Mouse (Mus musculus) limb, embryonic 11.5 days (tissue): Measurements from ENCODE around the gene Lrp4. TPM values are rescaled to one million over a fixed set of nuclear protein-coding genes. Genes with fewer than 3 reads are reported as not detected.

Source experiments
- ATAC-seq: fragments of 200-750 bp; cut with Nextera tagmentation; 2 replicates; pipeline ENCODE4 v1.8.0; 2017; ENCODE audit warnings: low read depth; ENCODE audit not compliant: insufficient number of reproducible peaks, low FRiP score, low TSS enrichment
- DNase-seq: peaks from one replicate; pipeline ENCODE4 v3.0.0-alpha.2; 2015; ENCODE audit warnings: low spot score
- H3K27ac ChIP-seq: fragments of 300-500 bp; sonication (generic); replicated peaks from 2 replicates; pipeline ENCODE4 v1.5.1; 2014; ENCODE audit warnings: low read depth, mild to moderate bottlenecking, low read length
- H3K27me3 ChIP-seq: fragments of 300-500 bp; sonication (generic); 2 replicates; pipeline ENCODE4 v1.6.1; 2014; ENCODE audit warnings: mild to moderate bottlenecking, low read length, mixed read lengths; ENCODE audit not compliant: control insufficient read depth, insufficient read depth
- H3K36me3 ChIP-seq: fragments of 300-500 bp; sonication (generic); 2 replicates; pipeline ENCODE4 v1.6.1; 2014; ENCODE audit warnings: mild to moderate bottlenecking, low read length, moderate library complexity, mixed read lengths; ENCODE audit not compliant: control insufficient read depth, insufficient read depth
- H3K4me1 ChIP-seq: fragments of 300-500 bp; sonication (generic); 2 replicates; pipeline ENCODE4 v1.6.1; 2014; ENCODE audit warnings: low read length, mixed read lengths; ENCODE audit not compliant: control insufficient read depth, insufficient read depth
- H3K4me2 ChIP-seq: fragments of 300-500 bp; sonication (generic); 2 replicates; pipeline ENCODE4 v1.6.1; 2014; ENCODE audit warnings: low read depth, mild to moderate bottlenecking, moderate library complexity; ENCODE audit not compliant: severe bottlenecking
- H3K4me3 ChIP-seq: fragments of 300-500 bp; sonication (generic); 2 replicates; pipeline ENCODE4 v1.5.1; 2014; ENCODE audit warnings: low read depth, low read length
- H3K9ac ChIP-seq: fragments of 300-500 bp; sonication (generic); 2 replicates; pipeline ENCODE4 v1.6.1; 2014; ENCODE audit warnings: mild to moderate bottlenecking, low read length
- H3K9me3 ChIP-seq: fragments of 300-500 bp; sonication (generic); 2 replicates; pipeline ENCODE4 v1.6.1; 2016; ENCODE audit warnings: low read length; ENCODE audit not compliant: control insufficient read depth
- WGBS: fragments of 180-500 bp; shearing (Covaris S2); extraction: QIAGEN DNeasy Blood & Tissue Kit; methylation state at CpG from one replicate; pipeline ENCODE4 v1.1.7; 2014; 5-methylcytosine and 5-hydroxymethylcytosine counted together
- polyA plus RNA-seq: library from polyadenylated mRNA; unstranded; fragments of >200 nt; fragmentation: Nextera tagmentation; extraction: Ambion mirVana; gene quantifications from 2 replicates; pipeline ENCODE4 v1.2.1, GENCODE M21; 2014

Lrp4 gene
- polyA plus RNA-seq = 5.3 and 5.4 TPM in 2 replicates

DNA sequence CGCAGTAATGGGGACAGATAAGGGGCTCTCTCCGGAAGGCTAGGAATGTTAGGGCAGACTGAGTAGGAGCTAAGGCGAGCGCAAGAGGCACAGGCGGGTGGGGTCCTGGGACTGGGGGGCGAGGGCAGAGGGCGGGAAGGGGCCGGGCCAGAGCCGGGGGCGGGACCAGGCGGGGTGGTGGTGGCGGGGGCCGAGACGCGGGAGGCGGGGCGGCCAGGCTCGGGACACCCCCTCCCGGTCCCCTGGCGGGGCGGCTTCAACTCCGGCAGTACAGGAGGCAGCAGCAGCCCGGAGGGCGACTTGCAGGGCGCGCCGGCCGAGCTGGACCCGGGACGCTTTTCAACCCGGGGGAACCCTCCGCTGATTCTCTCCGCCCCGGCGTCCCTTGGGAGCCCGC is at the start of gene Lrp4:
Gene Lrp4 (plus strand): TSS at position 253 of the 397 bp plus-strand sequence.
- no peaks in the 10 kb centered on the region for H3K27me3 ChIP-seq
- peaks cover 12% of the 10 kb centered on the region for H3K4me1 ChIP-seq
- no peaks in the 10 kb centered on the region for H3K36me3 ChIP-seq
- H3K4me2 ChIP-seq = peak within 1 kb of the TSS; percentile 73
- no peaks in the 10 kb centered on the region for H3K9me3 ChIP-seq
- peak; percentile 70 for ATAC-seq
- H3K4me3 ChIP-seq = peak within 1 kb of the TSS; percentile 89
- peak within 1 kb of the TSS; percentile 85 for H3K9ac ChIP-seq
- WGBS = under 1% methylated on average over 26 of the region's 36 CpGs
- H3K27ac ChIP-seq = peak within 1 kb of the TSS; percentile 83
- DNase-seq = peak; percentile 78

DNA sequence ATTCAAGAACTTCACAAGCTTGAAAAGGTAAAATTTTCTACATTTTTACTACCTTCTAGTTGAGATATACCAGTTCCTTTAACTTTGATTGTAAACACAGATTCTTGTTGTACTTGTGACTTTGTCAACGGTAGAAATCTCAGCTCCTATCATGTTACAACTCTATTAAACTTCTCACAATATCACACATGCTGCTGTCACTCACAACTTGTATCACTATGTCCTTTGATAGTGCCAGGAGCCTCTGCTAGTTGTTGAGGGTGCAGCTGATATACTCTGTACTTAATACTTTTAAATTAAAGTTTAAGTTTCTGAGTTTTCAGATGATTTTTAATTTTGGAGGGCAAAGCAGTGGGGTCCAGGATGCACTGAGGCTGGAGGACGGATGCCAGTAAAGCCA is 49.3 kb upstream of the Lrp4 start:
- H3K4me3 ChIP-seq = no peak overlapping the region
- ATAC-seq (no peak), DNase-seq (no peak)
- 82% methylated on average over 2 of the region's 2 CpGs for WGBS
- H3K36me3 ChIP-seq = no peaks in the 10 kb centered on the region
- H3K9ac ChIP-seq = no peak overlapping the region
- no peak overlapping the region for H3K27ac ChIP-seq
- H3K4me1 ChIP-seq = no peaks in the 10 kb centered on the region; the same call in 1 of the 2 replicates
- no peaks in the 10 kb centered on the region for H3K27me3 ChIP-seq
- H3K9me3 ChIP-seq = no peaks in the 10 kb centered on the region
- H3K4me2 ChIP-seq = no peak overlapping the region

DNA sequence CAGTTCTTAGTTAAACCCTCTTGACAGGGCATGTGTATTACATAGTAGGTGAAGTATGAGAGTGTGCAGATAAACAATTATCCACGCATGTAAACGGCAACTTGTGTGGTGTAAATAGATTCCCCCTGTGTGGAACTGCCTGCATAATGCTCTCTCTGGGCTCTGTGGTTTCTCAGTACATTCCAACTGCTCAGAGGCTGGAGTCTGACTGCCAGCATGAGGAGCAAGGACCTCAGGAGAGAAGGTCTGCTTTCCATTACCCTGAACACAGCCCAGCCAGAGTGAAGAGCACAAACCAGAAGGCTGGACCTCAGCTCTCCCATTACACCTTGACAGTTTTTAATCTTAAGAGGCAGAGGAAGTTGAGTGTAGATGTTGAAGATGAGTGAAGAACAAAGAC is 45.8 kb upstream of the Lrp4 start:
- Histone ChIP-seq H3K4me1 (no peaks in the 10 kb centered on the region; the same call in 1 of the 2 replicates), H3K4me3 (no peak overlapping the region), H3K36me3 (no peaks in the 10 kb centered on the region), H3K4me2 (no peak overlapping the region), H3K27me3 (no peaks in the 10 kb centered on the region), H3K9me3 (no peaks in the 10 kb centered on the region), H3K27ac (no peak overlapping the region), H3K9ac (no peak overlapping the region)
- ATAC-seq = no peak
- WGBS = 78% methylated on average over 2 of the region's 2 CpGs
- DNase-seq = no peak

DNA sequence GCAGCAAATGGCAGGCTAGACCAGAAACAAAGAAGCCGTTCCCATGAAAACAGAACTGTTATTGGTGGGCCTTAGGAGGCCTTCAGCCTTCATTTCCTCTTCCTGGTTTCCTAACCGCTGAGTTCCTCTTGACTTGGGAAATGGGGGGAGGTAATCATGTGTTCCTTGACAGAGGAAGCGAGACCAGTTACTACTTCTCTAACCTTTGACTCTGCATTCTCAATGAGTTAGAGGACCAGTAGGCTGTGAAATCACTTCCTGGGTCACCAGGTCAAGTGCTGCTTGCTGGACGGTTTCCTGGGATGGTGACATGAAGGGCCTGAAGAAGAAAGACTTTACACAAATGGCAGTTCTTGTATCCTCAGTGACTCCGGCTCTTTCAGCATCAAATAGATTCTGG is 45.0 kb upstream of the Lrp4 start:
- Histone ChIP-seq H3K9ac (no peak overlapping the region), H3K27ac (no peak overlapping the region; the same call in 1 of the 2 replicates), H3K9me3 (no peaks in the 10 kb centered on the region), H3K4me3 (no peak overlapping the region), H3K27me3 (no peaks in the 10 kb centered on the region), H3K4me2 (no peak overlapping the region), H3K4me1 (no peaks in the 10 kb centered on the region; the same call in 1 of the 2 replicates), H3K36me3 (no peaks in the 10 kb centered on the region)
- DNase-seq (no peak), ATAC-seq (no peak)
- WGBS = 61% methylated on average over 5 of the region's 5 CpGs

DNA sequence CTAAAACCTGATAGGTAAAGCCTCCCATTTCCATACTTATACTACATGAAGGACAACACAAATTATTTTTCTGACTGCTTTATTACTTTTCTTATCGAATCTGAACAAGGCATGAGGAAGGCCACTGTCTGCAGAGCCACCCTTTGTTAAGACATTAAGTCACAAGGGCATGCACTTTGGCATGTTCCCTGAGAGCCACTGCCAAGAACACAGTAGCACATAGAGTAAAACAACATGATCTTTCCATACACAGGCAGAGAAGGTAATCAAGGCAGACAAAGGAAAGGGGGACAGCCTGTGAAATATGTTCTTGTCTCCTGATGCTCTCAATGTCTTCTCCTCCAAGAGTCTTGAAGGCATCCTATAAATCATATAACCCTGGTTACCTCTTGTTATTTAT is 43.5 kb upstream of the Lrp4 start:
- no peaks in the 10 kb centered on the region; the same call in 1 of the 2 replicates for H3K4me1 ChIP-seq
- H3K27me3 ChIP-seq = no peaks in the 10 kb centered on the region
- no peak overlapping the region for H3K27ac ChIP-seq
- no peaks in the 10 kb centered on the region for H3K9me3 ChIP-seq
- no peak overlapping the region for H3K4me2 ChIP-seq
- ATAC-seq = no peak
- DNase-seq = no peak
- H3K9ac ChIP-seq = no peak overlapping the region
- no peaks in the 10 kb centered on the region for H3K36me3 ChIP-seq
- no peak overlapping the region for H3K4me3 ChIP-seq
- 93% methylated on average over 1 of the region's 1 CpGs for WGBS

DNA sequence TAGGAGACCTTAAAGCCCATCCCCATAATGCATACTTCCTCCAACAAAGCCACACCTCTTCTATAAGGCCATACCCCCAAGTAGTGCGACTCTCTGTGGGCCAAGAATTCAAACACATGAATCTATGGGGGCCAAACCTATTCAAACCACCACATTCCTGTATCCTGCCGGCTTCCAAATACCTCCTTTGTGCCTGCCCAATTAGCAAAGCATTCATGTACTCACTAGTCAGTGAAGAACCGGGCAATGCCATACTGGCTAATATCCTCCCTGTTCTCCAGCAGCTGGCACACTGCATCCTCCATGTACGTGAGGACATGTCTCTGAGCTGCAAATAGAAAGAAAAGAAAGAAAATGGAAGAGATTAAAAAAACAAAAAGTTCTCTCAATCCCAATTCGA is 35.7 kb upstream of the Lrp4 start:
- Histone ChIP-seq H3K4me3 (no peak overlapping the region), H3K27me3 (no peaks in the 10 kb centered on the region), H3K4me1 (no peaks in the 10 kb centered on the region), H3K9me3 (no peaks in the 10 kb centered on the region), H3K36me3 (no peaks in the 10 kb centered on the region), H3K9ac (no peak overlapping the region), H3K27ac (no peak overlapping the region), H3K4me2 (no peak overlapping the region)
- no peak for DNase-seq
- no peak for ATAC-seq
- 87% methylated on average over 5 of the region's 5 CpGs for WGBS

DNA sequence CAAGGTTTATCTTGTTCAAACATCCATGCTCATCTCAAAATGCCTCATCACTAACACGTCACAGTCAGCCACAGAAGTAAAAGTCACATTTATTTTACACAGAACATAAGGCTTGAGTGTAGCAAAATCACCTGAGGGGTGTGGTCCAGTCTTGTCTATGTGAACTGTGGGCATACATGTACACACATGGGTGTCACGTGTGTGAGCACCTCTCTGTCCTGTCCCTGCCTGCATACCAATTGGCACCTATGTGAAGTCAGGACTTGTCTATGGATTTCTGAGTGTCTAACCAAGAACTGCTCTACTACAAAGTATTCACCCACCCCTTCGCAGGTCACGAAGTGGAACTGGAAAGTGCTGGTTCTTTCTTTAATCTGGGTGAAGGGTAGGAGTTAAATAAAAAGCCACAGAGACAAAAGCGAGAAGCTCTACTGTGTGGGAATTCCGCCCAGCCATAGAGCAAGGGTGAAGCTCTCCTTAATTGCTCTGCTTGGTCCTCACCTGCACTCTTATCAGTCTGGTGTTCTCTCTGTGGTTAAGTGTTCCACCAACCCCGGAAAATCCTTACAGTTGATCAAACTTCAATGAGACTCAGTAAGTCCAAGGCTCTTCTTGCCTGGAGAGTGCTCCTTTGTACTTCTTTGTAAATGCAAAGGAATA is 33.1 kb upstream of the Lrp4 start:
- no peak for ATAC-seq
- Histone ChIP-seq H3K27ac (no peak overlapping the region), H3K4me1 (no peaks in the 10 kb centered on the region), H3K4me2 (no peak overlapping the region), H3K36me3 (no peaks in the 10 kb centered on the region), H3K9ac (no peak overlapping the region), H3K4me3 (no peak overlapping the region), H3K27me3 (no peaks in the 10 kb centered on the region), H3K9me3 (no peaks in the 10 kb centered on the region)
- no peak for DNase-seq
- WGBS = 89% methylated on average over 7 of the region's 7 CpGs

DNA sequence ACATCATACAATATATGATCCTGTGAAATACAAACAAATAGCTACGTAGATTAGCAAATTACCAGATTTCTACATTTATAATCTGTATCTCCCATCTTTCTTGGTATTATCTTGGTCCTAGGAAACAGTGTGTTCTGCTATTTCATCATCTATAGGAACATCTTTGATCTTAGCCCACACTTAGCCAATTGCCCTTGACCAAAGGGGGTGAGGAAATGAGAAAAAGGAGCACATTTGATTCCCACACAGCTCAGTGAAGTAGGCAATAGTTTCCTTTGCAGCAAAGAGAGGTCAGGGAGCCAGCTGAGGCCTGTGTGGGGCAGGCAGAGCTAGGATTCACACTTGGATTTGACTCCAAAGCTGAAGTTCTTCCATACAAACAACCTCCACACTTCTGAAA is 31.0 kb upstream of the Lrp4 start:
- H3K9me3 ChIP-seq = no peaks in the 10 kb centered on the region
- H3K4me3 ChIP-seq = no peak overlapping the region
- H3K36me3 ChIP-seq = no peaks in the 10 kb centered on the region
- DNase-seq (no peak), ATAC-seq (no peak)
- no peak overlapping the region for H3K9ac ChIP-seq
- no peak overlapping the region for H3K4me2 ChIP-seq
- no peaks in the 10 kb centered on the region for H3K27me3 ChIP-seq
- WGBS = 84% methylated on average over 1 of the region's 1 CpGs
- no peaks in the 10 kb centered on the region for H3K4me1 ChIP-seq
- no peak overlapping the region for H3K27ac ChIP-seq

DNA sequence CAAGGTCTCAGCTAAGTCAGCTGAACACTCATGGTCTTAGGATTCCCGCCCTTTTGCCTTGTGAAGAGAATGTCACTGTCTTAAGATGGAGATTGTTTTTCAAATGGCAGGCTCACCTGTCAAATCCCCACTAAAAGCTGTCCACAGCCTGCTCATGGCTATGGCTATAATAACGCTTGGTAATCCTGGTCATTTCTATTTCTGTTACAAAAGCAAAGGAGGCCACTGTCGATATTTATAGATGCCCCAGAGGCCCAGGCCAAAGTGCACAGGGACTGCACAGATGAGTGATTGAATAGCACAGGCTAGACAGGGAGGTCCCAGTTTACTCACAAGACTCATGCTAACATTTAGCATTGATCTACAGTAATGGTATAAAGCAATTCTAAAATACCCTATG is 28.2 kb upstream of the Lrp4 start:
- Histone ChIP-seq H3K4me3 (no peak overlapping the region), H3K9me3 (no peaks in the 10 kb centered on the region), H3K36me3 (no peaks in the 10 kb centered on the region), H3K4me1 (no peaks in the 10 kb centered on the region), H3K27me3 (no peaks in the 10 kb centered on the region), H3K27ac (no peak overlapping the region), H3K9ac (no peak overlapping the region), H3K4me2 (no peak overlapping the region)
- ATAC-seq = no peak
- no peak for DNase-seq
- WGBS = 88% methylated on average over 3 of the region's 3 CpGs
